Mouse (Mus musculus): ENCODE measurements around the gene Serpinb3a. TPM values are rescaled to one million over a fixed set of nuclear protein-coding genes. Genes with fewer than 3 reads are reported as not detected.
"Not testable (repeated sequence)": the region's sequence is repeated elsewhere in the genome, so short reads cannot be mapped to it uniquely, and the experiment has no call there.

Serpinb3a gene
- 28.3 TPM in 1 of 2 replicates, not detected in the other for polyA plus RNA-seq (2012; rRNA removed)

DNA sequence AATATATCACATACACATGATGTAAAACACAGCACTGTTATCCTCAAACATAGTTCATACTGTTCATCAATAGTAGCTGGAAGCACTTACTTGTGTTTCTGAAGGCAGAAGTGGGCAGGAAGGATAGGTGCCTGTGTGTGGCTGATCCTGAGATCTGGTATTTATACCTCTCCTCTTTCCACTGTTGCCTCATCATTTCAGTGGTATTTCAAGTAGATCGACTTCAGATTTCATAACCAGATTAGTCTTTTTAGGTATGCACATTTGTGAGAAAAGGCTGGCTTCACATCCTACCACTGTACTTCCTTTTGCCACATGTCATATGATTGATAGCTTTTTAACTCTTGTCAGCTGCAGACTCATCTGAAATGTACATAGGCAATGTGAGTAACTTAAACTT lies at the start of gene Serpinb3a:
Gene Serpinb3a, minus strand, starts transcription at position 101 of the 400 bp plus-strand sequence.
- no peak for DNase-seq
- WGBS, result 54% methylated on average over 1 of the region's 1 CpGs
- H3K4me3 ChIP-seq (replicated peaks; ENCODE audit: extremely low read depth, low read depth, low read length), result no peak within 1 kb of the TSS
- no peaks in the 10 kb centered on the region for H3K4me1 ChIP-seq (ENCODE audit: control insufficient read depth, insufficient read depth, low read length)
- no peak for TF ChIP-seq CTCF (IDR thresholded peaks at IDR 0.05; ENCODE audit: insufficient read depth, low read length)
- TF ChIP-seq POLR2A (IDR thresholded peaks at IDR 0.05; ENCODE audit: borderline replicate concordance, extremely low read depth, low read depth, low read length), result no peak

DNA sequence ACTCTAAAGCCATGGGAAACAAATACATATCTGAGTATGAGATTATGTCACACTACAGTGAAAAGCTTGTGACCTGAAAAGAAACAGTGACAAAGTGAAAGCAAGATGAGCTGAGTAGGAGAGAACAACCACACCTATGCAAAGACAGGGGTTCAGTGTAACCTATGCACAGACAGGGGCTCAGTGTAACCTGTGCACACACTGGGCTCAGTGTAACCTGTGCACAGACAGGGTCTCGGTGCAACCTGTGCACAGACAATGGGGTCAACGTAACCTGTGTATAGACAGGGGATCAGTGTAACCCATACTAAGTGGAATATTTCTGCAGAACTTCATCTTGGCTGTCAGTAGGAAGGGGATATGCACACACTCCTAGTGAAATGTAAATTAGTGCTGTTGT lies 46.3 kb upstream of the Serpinb3a start:
- WGBS, result 84% methylated on average over 2 of the region's 2 CpGs
- TF ChIP-seq POLR2A (IDR thresholded peaks at IDR 0.05; ENCODE audit: borderline replicate concordance, extremely low read depth, low read depth, low read length) (no peak), CTCF (IDR thresholded peaks at IDR 0.05; ENCODE audit: insufficient read depth, low read length) (no peak)
- no peak for DNase-seq
- Histone ChIP-seq H3K4me1 (ENCODE audit: control insufficient read depth, insufficient read depth, low read length) (no peaks in the 10 kb centered on the region), H3K4me3 (replicated peaks; ENCODE audit: extremely low read depth, low read depth, low read length) (no peak overlapping the region)

DNA sequence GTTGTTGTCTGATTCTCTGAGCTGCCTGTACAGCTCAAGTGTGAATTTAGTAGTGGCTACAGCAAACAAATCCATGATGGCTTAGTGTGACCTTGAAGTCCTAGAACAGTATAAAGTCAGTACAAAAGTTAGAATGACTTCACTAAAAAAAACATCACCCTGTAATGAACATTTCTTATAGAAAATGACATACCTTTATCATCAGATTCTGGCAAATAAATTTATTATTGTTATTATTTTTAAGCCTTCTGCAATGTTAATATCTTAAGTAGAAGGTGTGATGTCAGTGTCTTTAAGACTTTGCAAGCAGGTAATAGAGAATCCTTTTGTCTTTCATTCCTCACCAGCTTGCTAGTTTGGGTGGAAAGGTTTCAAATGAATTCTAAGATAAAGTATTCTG lies 31.3 kb upstream of the Serpinb3a start, which contains the start of gene Serpinb3d:
Gene Serpinb3d, minus strand, starts transcription at position 101 of the 400 bp plus-strand sequence.
- no peaks in the 10 kb centered on the region for H3K4me1 ChIP-seq (ENCODE audit: control insufficient read depth, insufficient read depth, low read length)
- TF ChIP-seq POLR2A (IDR thresholded peaks at IDR 0.05; ENCODE audit: borderline replicate concordance, extremely low read depth, low read depth, low read length) (no peak), CTCF (IDR thresholded peaks at IDR 0.05; ENCODE audit: insufficient read depth, low read length) (no peak)
- H3K4me3 ChIP-seq (replicated peaks; ENCODE audit: extremely low read depth, low read depth, low read length), result no peak within 1 kb of the TSS
- DNase-seq, result no peak

DNA sequence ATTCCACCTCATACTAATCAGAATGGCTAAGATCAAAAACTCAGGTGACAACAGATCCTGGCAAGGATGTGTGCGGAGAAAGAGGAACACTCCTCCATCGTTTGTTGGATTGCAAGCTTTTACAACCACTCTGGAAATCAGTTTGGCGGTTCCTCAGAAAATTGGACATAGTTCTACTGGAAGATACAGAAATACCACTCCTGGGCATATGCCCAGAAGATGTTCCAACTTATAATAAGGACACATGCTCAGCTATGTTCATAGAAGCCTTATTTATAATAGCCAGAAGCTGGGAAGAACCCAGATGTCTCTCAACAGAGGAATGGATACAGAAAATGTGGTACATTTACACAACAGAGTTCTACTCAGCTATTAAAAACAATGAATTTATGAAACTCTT lies 17.9 kb downstream of the Serpinb3a start:
- DNase-seq; H3K4me3 ChIP-seq (replicated peaks; ENCODE audit: extremely low read depth, low read depth, low read length); H3K4me1 ChIP-seq (ENCODE audit: control insufficient read depth, insufficient read depth, low read length): not testable (repeated sequence)
- WGBS, result 87% methylated on average over 3 of the region's 3 CpGs

DNA sequence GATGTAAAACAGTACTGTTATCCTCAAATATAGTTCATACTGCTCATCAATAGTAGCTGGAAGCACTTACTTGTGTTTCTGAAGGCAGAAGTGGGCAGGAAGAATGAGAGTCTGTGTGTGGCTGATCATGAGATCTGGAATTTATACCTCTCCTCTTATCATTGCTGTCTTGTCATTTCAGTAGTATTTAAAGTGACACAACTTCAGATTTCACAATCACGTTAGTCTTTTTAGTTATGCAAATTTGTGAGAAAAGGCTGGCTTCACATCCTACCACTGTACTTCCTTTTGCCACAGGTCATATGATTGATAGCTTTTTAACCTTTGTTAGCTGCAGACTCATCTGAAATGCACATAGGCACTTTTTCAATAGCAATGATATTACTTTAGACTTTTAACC lies 26.2 kb downstream of the Serpinb3a start:
- no peak for TF ChIP-seq CTCF (IDR thresholded peaks at IDR 0.05; ENCODE audit: insufficient read depth, low read length)
- no peak for TF ChIP-seq POLR2A (IDR thresholded peaks at IDR 0.05; ENCODE audit: borderline replicate concordance, extremely low read depth, low read depth, low read length)
- 30% methylated on average over 1 of the region's 1 CpGs for WGBS
- no peak for DNase-seq
- Histone ChIP-seq H3K4me3 (replicated peaks; ENCODE audit: extremely low read depth, low read depth, low read length) (no peak overlapping the region), H3K4me1 (ENCODE audit: control insufficient read depth, insufficient read depth, low read length) (no peaks in the 10 kb centered on the region)

DNA sequence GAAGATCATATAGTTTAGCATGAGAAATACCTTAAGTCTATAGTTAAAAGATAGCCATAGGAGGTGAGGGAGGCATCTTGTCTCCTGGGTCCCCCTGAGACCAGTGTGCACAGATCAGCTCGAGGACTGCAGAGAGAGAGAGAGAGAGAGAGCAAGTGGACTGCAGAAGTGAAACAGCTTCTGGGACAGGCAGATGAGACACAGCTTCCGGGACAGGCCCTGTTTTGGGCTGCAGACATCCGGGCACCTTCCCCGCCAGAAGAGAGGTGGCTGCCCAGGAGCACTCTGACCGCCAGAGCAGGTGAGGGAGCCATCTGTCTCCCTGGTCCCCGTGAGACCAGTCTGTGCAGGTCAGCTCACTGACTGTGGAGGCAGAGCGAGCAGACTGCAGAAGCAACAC lies 36.9 kb downstream of the Serpinb3a start:
- no peak for DNase-seq
- no peak for TF ChIP-seq POLR2A (IDR thresholded peaks at IDR 0.05; ENCODE audit: borderline replicate concordance, extremely low read depth, low read depth, low read length)
- TF ChIP-seq CTCF (IDR thresholded peaks at IDR 0.05; ENCODE audit: insufficient read depth, low read length), result no peak
- 71% methylated on average over 7 of the region's 7 CpGs for WGBS
- no peaks in the 10 kb centered on the region for H3K4me1 ChIP-seq (ENCODE audit: control insufficient read depth, insufficient read depth, low read length)
- no peak overlapping the region for H3K4me3 ChIP-seq (replicated peaks; ENCODE audit: extremely low read depth, low read depth, low read length)

DNA sequence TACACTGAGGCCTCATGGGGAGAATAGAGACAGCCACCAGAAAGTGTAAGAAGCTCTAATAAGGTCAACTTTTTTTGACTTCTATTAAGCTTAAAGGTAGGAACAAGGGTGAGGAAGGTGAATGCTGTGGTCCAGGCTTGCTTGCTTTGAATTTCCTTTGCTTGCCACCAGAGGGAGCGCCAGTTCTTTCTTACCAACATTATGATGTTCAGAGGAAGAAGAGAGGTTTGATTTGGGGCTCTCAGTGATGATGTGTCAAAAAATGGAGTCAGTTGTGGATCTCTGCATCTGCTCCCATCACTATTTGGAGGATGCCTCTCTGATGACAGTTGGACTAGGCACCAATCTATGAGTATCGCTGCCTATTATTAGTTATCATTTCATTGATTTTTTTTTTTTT lies 37.6 kb downstream of the Serpinb3a start:
- no peak for DNase-seq
- WGBS, result 44% methylated on average over 2 of the region's 2 CpGs
- H3K4me1 ChIP-seq (ENCODE audit: control insufficient read depth, insufficient read depth, low read length), result no peaks in the 10 kb centered on the region
- no peak for TF ChIP-seq POLR2A (IDR thresholded peaks at IDR 0.05; ENCODE audit: borderline replicate concordance, extremely low read depth, low read depth, low read length)
- TF ChIP-seq CTCF (IDR thresholded peaks at IDR 0.05; ENCODE audit: insufficient read depth, low read length), result no peak
- no peak overlapping the region for H3K4me3 ChIP-seq (replicated peaks; ENCODE audit: extremely low read depth, low read depth, low read length)

DNA sequence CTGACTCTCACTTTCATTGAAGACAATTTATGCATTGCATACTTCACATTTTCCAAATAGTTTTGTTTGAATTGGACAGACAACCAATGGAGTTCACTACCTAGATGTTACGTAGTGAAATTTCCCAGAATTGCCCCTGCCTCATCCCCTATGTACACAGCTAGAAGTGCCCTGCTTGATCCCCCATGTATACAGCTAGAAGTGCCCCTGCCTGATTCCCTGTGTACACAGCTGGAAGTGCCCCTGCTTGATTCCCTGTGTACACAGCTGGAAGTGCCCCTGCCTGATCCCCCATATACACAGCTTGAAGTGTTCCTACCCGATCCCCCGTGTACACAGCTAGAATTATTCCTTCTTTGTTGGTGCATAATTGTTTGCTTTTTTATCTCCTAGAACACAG lies 45.8 kb downstream of the Serpinb3a start:
- Histone ChIP-seq H3K4me3 (replicated peaks; ENCODE audit: extremely low read depth, low read depth, low read length) (no peak overlapping the region), H3K4me1 (ENCODE audit: control insufficient read depth, insufficient read depth, low read length) (no peaks in the 10 kb centered on the region)
- DNase-seq, result no peak
- TF ChIP-seq POLR2A (IDR thresholded peaks at IDR 0.05; ENCODE audit: borderline replicate concordance, extremely low read depth, low read depth, low read length) (no peak), CTCF (IDR thresholded peaks at IDR 0.05; ENCODE audit: insufficient read depth, low read length) (no peak)
- WGBS, result 68% methylated on average over 3 of the region's 3 CpGs

DNA sequence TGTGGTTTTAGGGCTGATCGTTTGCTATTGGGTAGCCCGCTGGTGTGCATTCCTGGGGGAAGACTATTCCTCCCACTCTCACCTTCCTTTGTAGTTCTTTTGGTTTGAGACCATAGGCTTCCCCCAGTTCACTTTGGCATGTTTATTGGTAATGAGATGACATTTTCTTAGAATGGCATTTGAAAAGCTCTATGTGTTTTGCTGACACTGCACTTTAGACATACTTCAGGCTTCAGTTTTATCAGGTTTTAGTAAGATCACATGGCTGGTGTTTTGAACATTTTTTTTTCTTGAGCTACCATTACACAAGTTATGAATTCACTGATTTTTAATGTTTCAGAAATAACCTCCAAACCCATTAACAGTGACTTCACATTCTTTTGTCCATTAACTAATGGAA lies 50.3 kb downstream of the Serpinb3a start:
- TF ChIP-seq CTCF (IDR thresholded peaks at IDR 0.05; ENCODE audit: insufficient read depth, low read length) (no peak), POLR2A (IDR thresholded peaks at IDR 0.05; ENCODE audit: borderline replicate concordance, extremely low read depth, low read depth, low read length) (no peak)
- WGBS, result 87% methylated on average over 2 of the region's 2 CpGs
- no peak overlapping the region for H3K4me3 ChIP-seq (replicated peaks; ENCODE audit: extremely low read depth, low read depth, low read length)
- no peaks in the 10 kb centered on the region for H3K4me1 ChIP-seq (ENCODE audit: control insufficient read depth, insufficient read depth, low read length)
- DNase-seq, result no peak

DNA sequence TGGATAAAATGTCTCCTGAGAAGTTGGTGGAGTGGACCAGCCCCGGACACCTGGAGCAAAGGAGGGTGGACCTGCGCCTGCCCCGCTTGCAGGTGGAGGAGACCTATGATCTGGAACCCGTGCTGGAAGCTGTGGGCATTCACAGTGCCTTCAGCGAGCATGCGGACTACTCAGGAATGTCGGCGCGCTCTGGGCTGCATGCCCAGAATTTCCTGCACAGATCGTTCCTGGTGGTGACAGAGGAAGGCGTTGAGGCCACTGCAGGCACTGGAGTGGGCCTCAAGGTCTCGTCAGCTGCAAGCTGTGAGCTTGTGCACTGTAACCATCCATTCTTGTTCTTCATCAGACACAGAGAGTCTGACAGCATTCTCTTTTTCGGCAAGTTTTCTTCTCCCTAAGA lies 51.7 kb downstream of the Serpinb3a start:
- Histone ChIP-seq H3K4me1 (ENCODE audit: control insufficient read depth, insufficient read depth, low read length) (no peaks in the 10 kb centered on the region), H3K4me3 (replicated peaks; ENCODE audit: extremely low read depth, low read depth, low read length) (no peak overlapping the region)
- DNase-seq, result no peak
- WGBS, result 42% methylated on average over 13 of the region's 13 CpGs
- TF ChIP-seq POLR2A (IDR thresholded peaks at IDR 0.05; ENCODE audit: borderline replicate concordance, extremely low read depth, low read depth, low read length) (no peak), CTCF (IDR thresholded peaks at IDR 0.05; ENCODE audit: insufficient read depth, low read length) (no peak)

Other genes starting within 250 kb of the Serpinb3a start
- gene Serpinb5, start 191.1 kb downstream of the Serpinb3a start, polyA plus RNA-seq (2012; rRNA removed), result 4.0 TPM in 1 of 2 replicates, not detected in the other
- 44.7 TPM in 1 of 2 replicates, not detected in the other for gene Serpinb12, start 117.9 kb downstream of the Serpinb3a start, polyA plus RNA-seq (2012; rRNA removed)
- 0.78 TPM in 1 of 2 replicates, not detected in the other for gene Serpinb13, start 71.3 kb downstream of the Serpinb3a start, polyA plus RNA-seq (2012; rRNA removed)
- not detected in 2 replicates for gene Serpinb3d, start 31.2 kb upstream of the Serpinb3a start, polyA plus RNA-seq (2012; rRNA removed)
- 0.28 TPM in 1 of 2 replicates, not detected in the other for gene Serpinb3b, start 226.1 kb upstream of the Serpinb3a start, polyA plus RNA-seq (2012; rRNA removed)
- gene Serpinb3c, start 226.1 kb upstream of the Serpinb3a start, polyA plus RNA-seq (2012; rRNA removed), result 0.18 TPM in 1 of 2 replicates, not detected in the other

All from lung, adult 2 months (tissue).